Mouse (Mus musculus) bone marrow, adult 2 months (tissue): ENCODE data around the gene Msto1.

Experiments used
- CTCF ChIP-seq: fragments of 200-500 bp; IDR thresholded peaks from 2 replicates; pipeline ENCODE4 v1.5.1; 2011; ENCODE audit warnings: low read length, control low read depth; ENCODE audit not compliant: control insufficient read depth, insufficient read depth
- POLR2A ChIP-seq: fragments of 200-500 bp; IDR thresholded peaks from 2 replicates; pipeline ENCODE4 v1.6.1; 2011; ENCODE audit warnings: low read depth, mild to moderate bottlenecking, control low read depth, low read length, borderline replicate concordance; ENCODE audit not compliant: control insufficient read depth

GRCm38 (mm10) chr3:88921411-88921810 lies 7.6 kb upstream of the Msto1 start:
- TF ChIP-seq POLR2A (no peak), CTCF (no peak)
